Mouse (Mus musculus) mesoderm, embryonic 11.5 days (tissue): Measurements from ENCODE around the gene A030005K14Rik.

Experiments used
- DNase-seq: peaks from one replicate; pipeline ENCODE4 v3.0.0-alpha.2; 2012; ENCODE audit warnings: low read depth, low spot score

A030005K14Rik gene

GRCm38 (mm10) chr1:83059278-83059677, at the start of gene A030005K14Rik:
Gene A030005K14Rik, minus strand, starts transcription at chr1:83059378.
- no peak for DNase-seq

- no peak for DNase-seq
These were observed 48.3 kb upstream of the A030005K14Rik start for GRCm38 (mm10) chr1:83107410-83107978.

GRCm38 (mm10) chr1:83105464-83105863, 46.3 kb upstream of the A030005K14Rik start:
- DNase-seq, result no peak

- peak; percentile 37 for DNase-seq
These were observed 42.7 kb upstream of the A030005K14Rik start for GRCm38 (mm10) chr1:83101891-83102290.

- DNase-seq, result no peak
These were observed 40.5 kb upstream of the A030005K14Rik start for GRCm38 (mm10) chr1:83099580-83100137.

GRCm38 (mm10) chr1:83099160-83099559, 40.0 kb upstream of the A030005K14Rik start:
- no peak for DNase-seq

- no peak for DNase-seq
These were observed 37.8 kb upstream of the A030005K14Rik start for GRCm38 (mm10) chr1:83096935-83097334.

- no peak for DNase-seq
These were observed 32.1 kb upstream of the A030005K14Rik start for GRCm38 (mm10) chr1:83091268-83091667.

- no peak for DNase-seq
These were observed 25.6 kb upstream of the A030005K14Rik start for GRCm38 (mm10) chr1:83084790-83085189.

GRCm38 (mm10) chr1:83077016-83077415, 17.8 kb upstream of the A030005K14Rik start:
- no peak for DNase-seq

- DNase-seq, result peak; percentile 73
These were observed 17.2 kb upstream of the A030005K14Rik start for GRCm38 (mm10) chr1:83076190-83076917.

- DNase-seq, result no peak
These were observed 16.5 kb upstream of the A030005K14Rik start for GRCm38 (mm10) chr1:83075526-83076189.

- no peak for DNase-seq
These were observed 8.0 kb upstream of the A030005K14Rik start for GRCm38 (mm10) chr1:83067205-83067604.

- DNase-seq, result no peak
These were observed 7.4 kb upstream of the A030005K14Rik start for GRCm38 (mm10) chr1:83066577-83066976.

GRCm38 (mm10) chr1:83064851-83065250, 5.7 kb upstream of the A030005K14Rik start:
- peak; percentile 57 for DNase-seq

- no peak for DNase-seq
These were observed 1.5 kb upstream of the A030005K14Rik start, which contains the start of gene Krtap28-13 for GRCm38 (mm10) chr1:83060643-83061042. Gene Krtap28-13, plus strand, starts transcription at chr1:83060930.

GRCm38 (mm10) chr1:83058481-83058880, 697 bp downstream of the A030005K14Rik start:
- no peak for DNase-seq

- DNase-seq, result no peak
These were observed 14.2 kb downstream of the A030005K14Rik start, which contains the start of gene Gm47969 for GRCm38 (mm10) chr1:83044882-83045427. Gene Gm47969, plus strand, starts transcription at chr1:83044932.

- no peak for DNase-seq
These were observed 16.8 kb downstream of the A030005K14Rik start, which contains the start of gene Krtap28-10 for GRCm38 (mm10) chr1:83042380-83042779. Gene Krtap28-10, minus strand, starts transcription at chr1:83042480.

GRCm38 (mm10) chr1:83039080-83039479, 20.1 kb downstream of the A030005K14Rik start:
- DNase-seq, result no peak

- DNase-seq, result peak; percentile 43
These were observed 21.0 kb downstream of the A030005K14Rik start, which contains the start of gene Slc19a3 for GRCm38 (mm10) chr1:83038109-83038672. Gene Slc19a3, minus strand, starts transcription at chr1:83038448.
